Mouse (Mus musculus): ENCODE measurements around the gene Spop.

GRCm38 (mm10) chr11:95379552-95379951 lies 34.3 kb upstream of the Spop start:
- TF ChIP-seq CTCF (IDR thresholded peaks at IDR 0.05) = no peak
- TF ChIP-seq POLR2A (IDR thresholded peaks at IDR 0.05; ENCODE audit: insufficient read depth, low read depth, low read length) = no peak
- no peak for TF ChIP-seq EP300 (IDR thresholded peaks at IDR 0.05; ENCODE audit: insufficient read depth, low read depth, low read length)

All from heart, adult 2 months (tissue).